Mouse (Mus musculus): ENCODE measurements at regions not wholly inside any gene's neighbourhood (a gene's known extent, or its start where the extent isn't known, plus 50 kb on each side); places are given as distances from the start of the nearest gene placed in this dataset.

GRCm38 (mm10) chr17:43209727-43210126 is 60.4 kb upstream of the Adgrf1 start:
- no peak for TF ChIP-seq ZNF384 (IDR thresholded peaks at IDR 0.05; ENCODE audit: low read depth, low read length)
- no peak for TF ChIP-seq ZC3H11A (IDR thresholded peaks at IDR 0.05; ENCODE audit: borderline replicate concordance, low read depth, low read length)
- TF ChIP-seq CHD2 (IDR thresholded peaks at IDR 0.05; ENCODE audit: low read depth, low read length) = no peak
- no peak for TF ChIP-seq HCFC1 (IDR thresholded peaks at IDR 0.05; ENCODE audit: borderline replicate concordance, insufficient read depth, low read length)
- no peak for TF ChIP-seq MAFK (IDR thresholded peaks at IDR 0.05; ENCODE audit: insufficient read depth, low read depth, low read length)
